Mouse (Mus musculus): ENCODE measurements around the gene Ctsr.
"Not testable (repeated sequence)": the region's sequence is repeated elsewhere in the genome, so short reads cannot be mapped to it uniquely, and the experiment has no call there.

The Ctsr gene

GRCm38 (mm10) chr13:61164156-61164555 lies at the start of gene Ctsr:
TSS of gene Ctsr (minus strand) at chr13:61164256.
- no peak for DNase-seq

GRCm38 (mm10) chr13:61203310-61203709 lies 39.3 kb upstream of the Ctsr start, which contains the start of gene Cts6:
TSS of gene Cts6 (minus strand) at chr13:61203410.
- no peak for DNase-seq

GRCm38 (mm10) chr13:61185151-61185933 lies 21.3 kb upstream of the Ctsr start:
- DNase-seq: not testable (repeated sequence)

- no peak for DNase-seq
Observed at GRCm38 (mm10) chr13:61164622-61165021, 566 bp upstream of the Ctsr start.

Data from cerebellum, postnatal 10 days (tissue).